Mouse (Mus musculus): Measurements from ENCODE around the gene Vwa5b1.

The Vwa5b1 gene

DNA sequence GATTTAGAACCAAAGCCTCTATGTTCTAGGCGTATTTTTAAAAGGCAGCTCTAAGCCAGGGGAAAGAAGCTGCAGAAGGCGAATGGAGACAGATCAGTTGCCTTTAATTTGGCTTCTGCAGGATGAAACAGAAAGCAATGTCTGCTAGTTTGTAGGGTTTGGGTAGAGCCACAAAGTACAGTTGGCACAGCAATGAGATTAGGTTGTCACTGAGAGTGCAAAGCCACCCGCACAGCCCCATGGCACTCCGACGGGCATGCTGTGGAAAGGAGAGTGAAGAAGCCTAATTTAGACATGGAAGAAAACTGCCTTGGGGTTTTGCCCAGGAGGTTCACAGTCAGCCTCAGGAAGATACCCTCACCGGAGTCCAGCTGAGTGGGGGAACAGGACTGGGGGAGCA, 105.7 kb downstream of the Vwa5b1 start:
- DNase-seq (ENCODE audit: low spot score in 2 of 2): peak; percentile 63 to 70

DNA sequence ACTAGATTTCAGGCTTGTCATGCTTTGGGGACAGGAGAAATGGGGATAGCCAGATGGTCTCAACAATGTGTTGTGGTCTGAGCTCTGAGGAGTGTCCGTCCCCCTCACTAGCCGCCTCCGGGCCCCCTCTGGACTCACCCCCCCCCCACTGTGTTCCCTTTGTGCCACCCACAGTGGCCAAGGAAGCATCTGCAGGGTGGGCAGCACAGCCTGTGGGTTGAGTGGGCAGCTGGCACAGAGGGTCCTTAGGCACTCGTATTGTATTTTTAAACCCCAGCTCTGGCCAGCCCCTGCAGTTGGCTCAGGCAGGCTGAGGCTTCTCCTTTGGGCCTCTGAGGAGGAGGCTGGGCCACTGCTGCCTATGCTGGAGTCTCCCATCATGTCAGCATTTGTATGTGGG, 110.0 kb downstream of the Vwa5b1 start:
- no peak for DNase-seq (ENCODE audit: low spot score in 2 of 2)

DNA sequence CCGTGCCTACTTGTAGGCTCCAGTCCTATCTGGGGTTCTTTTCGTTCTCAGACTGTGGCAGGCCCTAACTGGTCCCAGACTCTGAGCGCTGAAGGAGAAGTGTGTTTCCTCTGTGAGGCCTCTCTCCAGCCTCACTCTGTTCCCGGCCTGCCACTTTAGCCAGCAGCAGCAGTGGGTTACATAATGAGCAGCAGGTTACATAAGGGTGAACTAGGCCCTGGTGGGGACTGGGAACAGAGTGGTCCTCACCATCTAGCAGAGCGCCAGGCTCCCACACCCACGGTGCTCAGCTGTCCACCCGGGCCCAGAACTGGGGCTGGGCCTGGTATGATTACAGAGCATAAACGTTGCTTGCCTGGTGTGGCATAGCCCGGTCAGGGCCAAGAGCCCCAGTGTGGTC, 110.9 kb downstream of the Vwa5b1 start:
- no peak for DNase-seq (ENCODE audit: low spot score in 2 of 2)

DNA sequence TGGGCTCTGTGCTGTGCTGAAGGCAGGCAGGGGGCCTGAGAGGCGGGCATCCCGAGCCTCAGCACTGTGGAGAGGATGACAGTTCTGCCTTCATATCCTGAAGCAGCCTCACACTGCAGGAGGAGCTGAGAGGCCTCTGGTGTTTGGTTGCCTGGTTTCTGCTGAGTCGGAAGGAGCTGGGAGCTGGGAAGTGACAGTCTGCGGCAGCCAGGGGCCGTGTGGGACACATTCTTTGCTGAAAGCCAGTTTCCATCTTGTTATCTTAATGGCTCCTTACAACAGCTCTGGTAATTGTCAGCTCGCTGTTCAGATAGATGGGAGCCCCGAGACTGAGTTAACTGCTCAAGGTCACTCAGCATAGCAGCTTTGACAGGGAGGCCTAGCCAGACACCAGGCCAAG, 111.9 kb downstream of the Vwa5b1 start:
- no peak for DNase-seq (ENCODE audit: low spot score in 2 of 2)

DNA sequence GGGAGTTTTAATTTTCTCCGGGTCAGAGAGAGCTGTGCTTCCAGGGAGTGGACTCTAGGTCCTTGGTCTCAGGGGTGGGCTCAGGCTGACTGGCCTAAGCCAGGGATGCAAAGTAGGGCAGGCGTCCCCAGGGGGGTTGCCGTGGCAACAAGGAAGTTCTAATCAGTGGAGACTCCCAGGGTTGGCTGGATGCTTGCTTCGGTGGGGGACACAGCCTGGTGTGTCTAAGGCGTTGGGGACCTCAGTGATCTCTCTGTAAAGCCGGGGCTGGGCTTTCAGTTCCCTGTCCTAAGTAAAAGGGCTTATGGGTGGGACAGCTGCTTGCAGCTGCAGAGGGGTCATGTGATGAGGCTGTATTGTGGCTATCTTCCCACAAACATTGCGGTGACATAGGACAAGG, 113.4 kb downstream of the Vwa5b1 start:
- no peak for DNase-seq (ENCODE audit: low spot score in 2 of 2)

DNA sequence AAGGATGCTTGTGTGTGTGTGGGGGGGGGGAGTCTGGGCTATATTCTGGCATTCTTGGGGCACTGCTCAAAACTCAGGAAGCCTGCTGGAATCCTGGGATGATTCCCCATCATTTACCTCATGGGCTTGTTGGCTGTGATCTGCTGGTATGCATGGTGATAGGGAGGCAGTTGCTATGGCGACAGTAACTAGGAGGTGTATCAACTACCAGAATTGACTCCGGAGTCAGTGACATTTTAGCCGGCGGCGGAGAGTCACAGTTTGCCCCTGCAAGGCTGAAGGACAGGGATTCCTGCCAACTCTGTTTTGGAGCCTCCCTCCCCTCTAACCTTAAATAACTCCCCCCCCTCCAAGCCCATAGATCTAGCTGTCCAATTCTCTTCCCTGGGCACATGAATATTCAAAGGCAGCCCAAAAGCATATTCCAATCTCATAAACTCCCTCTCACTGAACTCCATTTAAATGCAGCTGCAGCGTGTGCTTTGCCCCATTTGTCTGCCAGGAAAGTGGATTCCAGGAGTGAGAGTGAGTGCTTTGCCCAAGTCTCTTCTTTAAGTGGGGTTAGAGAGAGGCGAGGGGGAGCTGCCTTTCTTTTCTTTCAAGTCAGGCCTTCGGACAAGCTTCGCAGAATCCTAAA, 118.4 kb downstream of the Vwa5b1 start:
- DNase-seq (ENCODE audit: low spot score in 2 of 2): peak; percentile 79 to 92

DNA sequence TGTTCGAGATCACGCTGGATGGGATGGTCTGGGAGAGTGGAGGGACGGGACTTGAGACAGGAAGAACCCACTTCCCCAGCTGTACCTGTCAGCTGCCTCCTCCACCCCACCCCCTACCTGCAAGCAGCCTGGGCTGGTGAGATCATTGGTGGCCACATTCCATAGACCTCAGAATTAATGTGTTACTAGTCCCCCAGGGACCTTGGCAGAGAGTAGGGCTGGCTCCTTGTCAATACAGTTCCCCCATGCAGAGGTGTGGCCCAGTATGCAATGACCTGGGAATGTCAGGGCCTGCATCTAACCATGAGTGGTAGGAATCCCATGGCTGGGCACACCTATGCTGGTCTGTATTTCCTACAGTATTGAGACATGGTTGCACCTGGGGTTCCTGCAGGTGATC, 119.2 kb downstream of the Vwa5b1 start:
- no peak for DNase-seq (ENCODE audit: low spot score in 2 of 2)
